Mouse (Mus musculus) cortical plate, adult 2 months (tissue): ENCODE data around the gene C530025M09Rik.

ENCODE experiments used
- CTCF ChIP-seq: fragments of 200-500 bp; IDR thresholded peaks from 2 replicates; pipeline ENCODE4 v1.5.1; 2011; ENCODE audit warnings: mild to moderate bottlenecking, control low read depth, low read length; ENCODE audit not compliant: insufficient read depth; ENCODE audit errors: extremely low read depth
- POLR2A ChIP-seq: fragments of 200-500 bp; IDR thresholded peaks from 2 replicates; pipeline ENCODE4 v1.6.1; 2011; ENCODE audit warnings: mild to moderate bottlenecking, low read length, control low read depth; ENCODE audit not compliant: insufficient read depth; ENCODE audit errors: extremely low read depth

- TF ChIP-seq CTCF, result no peak
- no peak for TF ChIP-seq POLR2A
Observed at GRCm38 (mm10) chr2:149829955-149830535, 968 bp downstream of the C530025M09Rik start.
